Mouse (Mus musculus) cerebellum, adult (tissue): ENCODE data around the gene Gm11563.

ENCODE experiments used
- ATAC-seq: cut with Nextera tagmentation; 2 replicates; pipeline ENCODE4 v1.9.2; 2017; ENCODE audit warnings: mild to moderate bottlenecking, moderate library complexity, mixed read lengths; ENCODE audit not compliant: insufficient number of reproducible peaks, low FRiP score, low TSS enrichment

The Gm11563 gene

GRCm38 (mm10) chr11:99609126-99609525, 49.6 kb downstream of the Gm11563 start:
- no peak for ATAC-seq
